Mouse (Mus musculus) liver, adult 2 months (tissue): ENCODE results near the gene Nrg3. TPM values are rescaled to one million over a fixed set of nuclear protein-coding genes. Genes with fewer than 3 reads are reported as not detected.
A peak's percentile ranks its signal among the peaks of the same experiment; 100 is the strongest.

Experiments
- DNase-seq: peaks from one replicate; pipeline ENCODE4 v3.0.0-alpha.2; 2011; ENCODE audit warnings: low read depth, low spot score; ENCODE audit errors: extremely low read depth
- H3K27ac ChIP-seq: fragments of 200-500 bp; replicated peaks from 2 replicates; pipeline ENCODE4 v1.5.1; 2012; ENCODE audit warnings: low read depth, mild to moderate bottlenecking, control low read depth, inconsistent platforms, low read length; ENCODE audit not compliant: insufficient read depth
- H3K27me3 ChIP-seq: fragments of 200-500 bp; 2 replicates; pipeline ENCODE4 v1.6.1; 2012; ENCODE audit warnings: mild to moderate bottlenecking, moderate library complexity, low read length, inconsistent platforms; ENCODE audit not compliant: control insufficient read depth, insufficient read depth
- H3K36me3 ChIP-seq: fragments of 200-500 bp; 2 replicates; pipeline ENCODE4 v1.6.1; 2012; ENCODE audit warnings: low read length, inconsistent platforms; ENCODE audit not compliant: control insufficient read depth, insufficient read depth
- H3K4me1 ChIP-seq: fragments of 200-500 bp; 2 replicates; pipeline ENCODE4 v1.6.1; 2011; ENCODE audit warnings: low read length; ENCODE audit not compliant: control insufficient read depth, insufficient read depth
- H3K4me3 ChIP-seq: fragments of 200-500 bp; 2 replicates; pipeline ENCODE4 v1.5.1; 2011; ENCODE audit warnings: low read depth, mild to moderate bottlenecking, control low read depth, low read length, moderate library complexity; ENCODE audit not compliant: insufficient read depth
- H3K79me2 ChIP-seq: fragments of 200-500 bp; 2 replicates; pipeline ENCODE4 v1.6.1; 2012; ENCODE audit warnings: inconsistent platforms, mild to moderate bottlenecking, low read length, moderate library complexity; ENCODE audit not compliant: control insufficient read depth, insufficient read depth
- H3K9ac ChIP-seq: fragments of 200-500 bp; 2 replicates; pipeline ENCODE4 v1.6.1; 2012; ENCODE audit warnings: low read depth, mild to moderate bottlenecking, control low read depth, inconsistent platforms, low read length
- CTCF ChIP-seq: fragments of 200-500 bp; IDR thresholded peaks from 2 replicates; pipeline ENCODE4 v1.5.1; 2011; ENCODE audit warnings: low read depth, low read length, control low read depth
- POLR2A ChIP-seq: fragments of 200-500 bp; IDR thresholded peaks from 2 replicates; pipeline ENCODE4 v1.6.1; 2011; ENCODE audit warnings: low read length, control low read depth; ENCODE audit not compliant: insufficient read depth; ENCODE audit errors: extremely low read depth
- WGBS: fragments of 180-500 bp; shearing (Covaris S2); methylation state at CpG from one replicate; pipeline ENCODE4 v1.1.7; 2018; 5-methylcytosine and 5-hydroxymethylcytosine counted together
- polyA plus RNA-seq: library from polyadenylated mRNA; depleted of rRNA; stranded (reverse); fragments of >200 nt; gene quantifications from 2 replicates; pipeline ENCODE4 v1.2.3, GENCODE M21; 2012
- total RNA-seq: library from RNA; depleted of rRNA; stranded (reverse); fragments of >200 nt; gene quantifications from 2 replicates; pipeline ENCODE4 v1.2.3, GENCODE M21; 2014

Nrg3 gene
- total and polyA plus RNA-seq, 2 experiments, result not detected

- no peak for TF ChIP-seq POLR2A
- TF ChIP-seq CTCF, result no peak
- no peak for DNase-seq
- Histone ChIP-seq H3K4me1 (no peaks in the 10 kb centered on the region), H3K79me2 (no peaks in the 10 kb centered on the region), H3K36me3 (no peaks in the 10 kb centered on the region), H3K9ac (no peak overlapping the region), H3K27ac (no peak overlapping the region), H3K27me3 (no peaks in the 10 kb centered on the region), H3K4me3 (no peak overlapping the region)
- 72% methylated on average over 3 of the region's 3 CpGs for WGBS
These were observed 475.0 kb downstream of the Nrg3 start for GRCm38 (mm10) chr14:38997843-38998242.

- Histone ChIP-seq H3K27ac (no peak overlapping the region), H3K9ac (no peak overlapping the region), H3K79me2 (no peaks in the 10 kb centered on the region), H3K36me3 (no peaks in the 10 kb centered on the region), H3K4me1 (no peaks in the 10 kb centered on the region), H3K4me3 (no peak overlapping the region), H3K27me3 (no peaks in the 10 kb centered on the region)
- WGBS, result 94% methylated on average over 1 of the region's 1 CpGs
- DNase-seq, result no peak
- TF ChIP-seq CTCF (no peak), POLR2A (no peak)
These were observed 480.4 kb downstream of the Nrg3 start for GRCm38 (mm10) chr14:38992574-38992866.

- TF ChIP-seq CTCF (no peak), POLR2A (no peak)
- DNase-seq, result peak; percentile 1
- H3K79me2 ChIP-seq, result no peaks in the 10 kb centered on the region
These were observed 480.9 kb downstream of the Nrg3 start for GRCm38 (mm10) chr14:38991847-38992573.

GRCm38 (mm10) chr14:38959367-38959766 is 513.5 kb downstream of the Nrg3 start:
- no peak for DNase-seq
- Histone ChIP-seq H3K79me2 (no peaks in the 10 kb centered on the region), H3K27ac (no peak overlapping the region), H3K9ac (no peak overlapping the region), H3K27me3 (no peaks in the 10 kb centered on the region), H3K4me1 (no peaks in the 10 kb centered on the region), H3K4me3 (no peak overlapping the region), H3K36me3 (no peaks in the 10 kb centered on the region)
- WGBS, result 75% methylated on average over 7 of the region's 7 CpGs
- no peak for TF ChIP-seq POLR2A
- no peak for TF ChIP-seq CTCF

More at GRCm38 (mm10) chr14:38991847-38992573, 480.9 kb downstream of the Nrg3 start:
- H3K4me3 ChIP-seq, result no peak overlapping the region
- H3K36me3 ChIP-seq, result no peaks in the 10 kb centered on the region
- H3K4me1 ChIP-seq, result no peaks in the 10 kb centered on the region
- 67% methylated on average over 7 of the region's 7 CpGs for WGBS
- H3K27me3 ChIP-seq, result no peaks in the 10 kb centered on the region
- H3K27ac ChIP-seq, result no peak overlapping the region
- no peak overlapping the region for H3K9ac ChIP-seq

GRCm38 (mm10) chr14:38937481-38937880 is 535.4 kb downstream of the Nrg3 start:
- Histone ChIP-seq H3K36me3 (no peaks in the 10 kb centered on the region), H3K9ac (no peak overlapping the region), H3K27me3 (no peaks in the 10 kb centered on the region), H3K4me3 (no peak overlapping the region), H3K4me1 (no peaks in the 10 kb centered on the region), H3K27ac (no peak overlapping the region), H3K79me2 (no peaks in the 10 kb centered on the region)
- WGBS, result 66% methylated on average over 1 of the region's 1 CpGs
- TF ChIP-seq CTCF, result no peak
- TF ChIP-seq POLR2A, result no peak
- DNase-seq, result no peak

- Histone ChIP-seq H3K27ac (no peak overlapping the region), H3K79me2 (no peaks in the 10 kb centered on the region), H3K36me3 (no peaks in the 10 kb centered on the region), H3K9ac (no peak overlapping the region), H3K4me1 (no peaks in the 10 kb centered on the region), H3K27me3 (no peaks in the 10 kb centered on the region), H3K4me3 (no peak overlapping the region)
- 63% methylated on average over 2 of the region's 2 CpGs for WGBS
- TF ChIP-seq POLR2A, result no peak
- no peak for TF ChIP-seq CTCF
- DNase-seq, result no peak
These were observed 536.3 kb downstream of the Nrg3 start for GRCm38 (mm10) chr14:38936483-38937054.
